Comparison of ENCODE assay signal across 8 mouse cellular contexts in genomic region chr12:84617663-84618062, GRCm38 (mm10). TPM values are rescaled to one million over a fixed set of nuclear protein-coding genes. Genes with fewer than 3 reads are reported as not detected.
A peak's percentile ranks its signal among the peaks of the same experiment; 100 is the strongest.
DNase-seq lines count a peak whose midpoint lies in the region; ATAC-seq and TF ChIP-seq lines count a peak whose summit lies in the region.

No protein-coding gene starts in this region.

- H3K27me3 ChIP-seq in forebrain, embryonic 14.5 days (replicated peaks; ENCODE audit: control insufficient read depth, insufficient read depth, low read length) = no peaks in the 10 kb centered on the region
- no peaks in the 10 kb centered on the region for H3K27me3 ChIP-seq in kidney, postnatal 0 days (ENCODE audit: insufficient read depth, low read length)
- H3K27me3 ChIP-seq in megakaryocyte, embryonic 14.5 days (replicated peaks) = no peaks in the 10 kb centered on the region

- H3K4me1 ChIP-seq in forebrain, embryonic 14.5 days (ENCODE audit: control insufficient read depth, insufficient read depth, low read length) = no peaks in the 10 kb centered on the region; the same call in 1 of the 2 replicates
- H3K4me1 ChIP-seq in kidney, postnatal 0 days (replicated peaks; ENCODE audit: insufficient read depth, low read length) = peaks cover 2% of the 10 kb centered on the region; the same call in 1 of the 2 replicates
- peaks cover 49% of the 10 kb centered on the region for H3K4me1 ChIP-seq in megakaryocyte, embryonic 14.5 days

- TF ChIP-seq CTCF in kidney, postnatal 0 days (IDR thresholded peaks at IDR 0.05; ENCODE audit: low read depth) = no peak

- 4% methylated on average over 10 of the region's 10 CpGs for WGBS in forebrain, embryonic 14.5 days
- 3% methylated on average over 10 of the region's 10 CpGs for WGBS in kidney, postnatal 0 days

- peak overlapping the region; percentile 73 for H3K4me3 ChIP-seq in forebrain, embryonic 14.5 days (ENCODE audit: low read depth, low read length)
- peak overlapping the region; percentile 58 for H3K4me3 ChIP-seq in kidney, postnatal 0 days (replicated peaks; ENCODE audit: low read depth, low read length)
- peak overlapping the region; percentile 97 for H3K4me3 ChIP-seq in megakaryocyte, embryonic 14.5 days (replicated peaks)

- H3K9me3 ChIP-seq in forebrain, embryonic 14.5 days (replicated peaks; ENCODE audit: control insufficient read depth, low read length) = no peaks in the 10 kb centered on the region
- no peaks in the 10 kb centered on the region for H3K9me3 ChIP-seq in kidney, postnatal 0 days (replicated peaks; ENCODE audit: low read length)
- no peaks in the 10 kb centered on the region for H3K9me3 ChIP-seq in megakaryocyte, embryonic 14.5 days

- intact Hi-C loops in left cerebral cortex, postnatal 36 days (cut with DNase I) = no loop called here
- intact Hi-C loops in left cerebral cortex, postnatal 14 days (cut with DNase I) = no loop called here

- peak overlapping the region; percentile 51 for H3K4me2 ChIP-seq in forebrain, embryonic 14.5 days (ENCODE audit: low read length)
- H3K4me2 ChIP-seq in kidney, postnatal 0 days (ENCODE audit: low read length) = peak overlapping the region; percentile 58

- H3K36me3 ChIP-seq in forebrain, embryonic 14.5 days (ENCODE audit: control insufficient read depth, insufficient read depth, low read length) = no peaks in the 10 kb centered on the region
- H3K36me3 ChIP-seq in kidney, postnatal 0 days (ENCODE audit: insufficient read depth, low read length) = no peaks in the 10 kb centered on the region
- peaks cover 14% of the 10 kb centered on the region for H3K36me3 ChIP-seq in megakaryocyte, embryonic 14.5 days (replicated peaks; ENCODE audit: low read length)

- no peak overlapping the region for H3K27ac ChIP-seq in forebrain, embryonic 14.5 days (ENCODE audit: low read depth, low read length)
- H3K27ac ChIP-seq in kidney, postnatal 0 days = no peak overlapping the region; the same call in 1 of the 2 replicates

- peak; percentile 34 for DNase-seq in embryo, embryonic 10 days (ENCODE audit: low spot score)
- no peak for DNase-seq in embryo, embryonic 9.5 days (ENCODE audit: extremely low spot score)
- DNase-seq in adipocyte (ENCODE audit: low spot score) = peak; percentile 52
- DNase-seq in forebrain, embryonic 14.5 days (ENCODE audit: low spot score) = no peak
- DNase-seq in kidney, postnatal 0 days (ENCODE audit: low spot score) = peak; percentile 48
- DNase-seq in left cerebral cortex, postnatal 36 days (ENCODE audit: low spot score in 2 of 2) = no peak
- no peak for DNase-seq in left cerebral cortex, postnatal 14 days (ENCODE audit: low spot score in 2 of 2)

- ATAC-seq in forebrain, embryonic 14.5 days = peak; percentile 51
- ATAC-seq in kidney, postnatal 0 days (replicated peaks; ENCODE audit: low FRiP score, low read depth) = peak; percentile 34; the same call in 1 of the 2 replicates

- H3K9ac ChIP-seq in forebrain, embryonic 14.5 days (ENCODE audit: low read length) = peak overlapping the region; percentile 2; the same call in 1 of the 2 replicates
- H3K9ac ChIP-seq in kidney, postnatal 0 days (ENCODE audit: low read depth, low read length) = peak overlapping the region; percentile 78

RNA-seq across cellular contexts. Expression of gene Abcd4, which starts 0.5 kb away (rescaled TPM):
- polyA plus RNA-seq in forebrain, embryonic 14.5 days (2014; fragmentation: Nextera tagmentation; extraction: Ambion mirVana) = 5.2 and 8.3 TPM in 2 replicates
- 12.1 and 16.9 TPM in 2 replicates for polyA plus RNA-seq in kidney, postnatal 0 days (2015; fragmentation: Nextera tagmentation; extraction: Ambion mirVana)
- polyA plus RNA-seq in megakaryocyte, embryonic 14.5 days (2012; ENCODE audit: insufficient read depth, low replicate concordance) = 1.2 TPM in 1 of 2 replicates, not detected in the other
- total RNA-seq in left cerebral cortex, postnatal 36 days (2021) = 10 to 100 TPM; 10.5 to 13.1 TPM
- 10 to 100 TPM; 10.4 to 11.9 TPM for total RNA-seq in left cerebral cortex, postnatal 14 days (2021)

RNA-seq across cellular contexts. Expression of gene Vrtn, which starts 23.2 kb away (rescaled TPM):
- polyA plus RNA-seq in forebrain, embryonic 14.5 days (2014; fragmentation: Nextera tagmentation; extraction: Ambion mirVana) = not detected in 2 replicates
- not detected in 2 replicates for polyA plus RNA-seq in kidney, postnatal 0 days (2015; fragmentation: Nextera tagmentation; extraction: Ambion mirVana)
- not detected in 2 replicates for polyA plus RNA-seq in megakaryocyte, embryonic 14.5 days (2012; ENCODE audit: insufficient read depth, low replicate concordance)
- under 1 TPM in 1 of 2 experiments, not detected in 1; 0.47 TPM for total RNA-seq in left cerebral cortex, postnatal 36 days (2021)
- not detected for total RNA-seq in left cerebral cortex, postnatal 14 days (2021)

RNA-seq across cellular contexts. Expression of gene Vsx2, which starts 48.1 kb away (rescaled TPM):
- polyA plus RNA-seq in forebrain, embryonic 14.5 days (2014; fragmentation: Nextera tagmentation; extraction: Ambion mirVana) = 0.09 TPM in 1 of 2 replicates, not detected in the other
- polyA plus RNA-seq in kidney, postnatal 0 days (2015; fragmentation: Nextera tagmentation; extraction: Ambion mirVana) = not detected in 2 replicates
- polyA plus RNA-seq in megakaryocyte, embryonic 14.5 days (2012; ENCODE audit: insufficient read depth, low replicate concordance) = not detected in 2 replicates
- under 1 TPM; 0.16 to 0.22 TPM for total RNA-seq in left cerebral cortex, postnatal 36 days (2021)
- under 1 TPM; 0.17 to 0.24 TPM for total RNA-seq in left cerebral cortex, postnatal 14 days (2021)

Comparison
In these comparisons a context has a peak if more than half of its experiments do, and no peak if none do; other contexts are left out.
1. DNase-seq: peak in embryo, embryonic 10 days (single experiment), adipocyte (single experiment) and kidney, postnatal 0 days (single experiment); none in embryo, embryonic 9.5 days (single experiment), forebrain, embryonic 14.5 days (single experiment), left cerebral cortex, postnatal 36 days (0 of 2) and left cerebral cortex, postnatal 14 days (0 of 2).
2. Peak in every context shown above with its lines, with median percentiles within 50 percentile points of each other: H3K4me3 ChIP-seq.